Mouse (Mus musculus) left cerebral cortex, postnatal 36 days (tissue): ENCODE data around the gene Slit1. TPM values are rescaled to one million over a fixed set of nuclear protein-coding genes. Genes with fewer than 3 reads are reported as not detected.

Source experiments
- DNase-seq, 2 experiments: peaks; one replicate each; pipeline ENCODE4 v3.0.0; 2021 to 2022; ENCODE audit warnings: low spot score in 2 of 2, mixed read lengths in 1 of 2
- intact Hi-C: fragments of 180-260 bp; cut with DNase I; formaldehyde crosslinking; loops from one replicate; pipeline ENCODE4 v1.15.1; 2025
- total RNA-seq, 2 experiments: library from RNA; stranded (reverse); gene quantifications; 2 replicates each; pipeline ENCODE4 v1.2.3; 2021

Gene Slit1
- total RNA-seq, 2 experiments from 2014 or later, result 47.8 to 59.1 TPM

GRCm38 (mm10) chr19:41663506-41664242 lies 79.8 kb downstream of the Slit1 start:
- intact Hi-C loops, result no loop called here

GRCm38 (mm10) chr19:41661466-41661865 lies 82.0 kb downstream of the Slit1 start:
- DNase-seq, result peak in 1 of 2 experiments; percentile 51
- intact Hi-C loops, result no loop called here

More at GRCm38 (mm10) chr19:41663506-41664242, 79.8 kb downstream of the Slit1 start:
- no peak for DNase-seq

DNA sequence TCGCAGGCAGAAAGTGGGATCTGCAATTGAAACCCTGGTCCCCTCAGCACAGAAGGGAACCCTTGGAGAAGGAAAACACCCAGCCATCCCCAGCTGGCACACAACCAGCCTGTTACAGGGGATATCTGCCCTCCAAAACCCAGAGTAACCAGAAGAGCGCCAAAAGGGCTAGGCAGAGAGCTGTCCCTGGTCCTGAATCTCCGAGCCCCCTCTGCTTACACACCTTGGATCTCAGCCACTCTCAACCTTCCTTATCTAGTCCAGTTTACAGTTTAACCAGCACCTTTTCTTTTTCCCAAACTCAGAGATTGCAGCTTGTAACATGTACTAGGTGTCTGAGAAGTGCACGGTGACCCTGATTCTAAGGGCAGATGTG lies 82.5 kb downstream of the Slit1 start:
- intact Hi-C loops, result no loop called here
- no peak for DNase-seq

GRCm38 (mm10) chr19:41660294-41660998 lies 83.0 kb downstream of the Slit1 start:
- DNase-seq, result peak; percentile 48 to 70
- intact Hi-C loops, result no loop called here

GRCm38 (mm10) chr19:41657446-41657845 lies 86.0 kb downstream of the Slit1 start:
- intact Hi-C loops, result loop anchor here (2.0 to 5.0 kb wide), 2 partner anchors 39 to 85 kb away; partner anchors contain the start of gene Slit1
- DNase-seq, result no peak

DNA sequence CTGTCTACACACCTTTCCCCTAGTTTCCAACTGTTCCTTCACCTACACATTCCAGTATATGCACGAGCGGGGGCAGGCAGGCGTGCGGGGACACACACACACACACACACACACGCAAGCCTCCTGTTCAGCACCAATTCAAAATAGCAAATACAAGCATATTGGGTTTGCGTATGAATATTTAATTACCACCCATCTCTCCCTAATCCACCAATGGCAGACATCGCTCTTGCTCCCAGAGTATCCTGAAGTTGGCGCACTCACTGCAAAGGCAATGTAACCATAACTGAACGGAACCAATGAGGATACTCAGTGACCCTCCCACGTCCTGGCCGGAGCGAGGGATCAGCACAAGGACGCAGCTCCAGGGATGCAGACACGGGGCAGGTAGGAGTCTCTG lies 86.8 kb downstream of the Slit1 start:
- intact Hi-C loops, result loop anchor here (2.0 to 5.0 kb wide), 2 partner anchors 40 to 86 kb away; partner anchors contain the start of gene Slit1
- peak in 1 of 2 experiments; percentile 16 for DNase-seq

DNA sequence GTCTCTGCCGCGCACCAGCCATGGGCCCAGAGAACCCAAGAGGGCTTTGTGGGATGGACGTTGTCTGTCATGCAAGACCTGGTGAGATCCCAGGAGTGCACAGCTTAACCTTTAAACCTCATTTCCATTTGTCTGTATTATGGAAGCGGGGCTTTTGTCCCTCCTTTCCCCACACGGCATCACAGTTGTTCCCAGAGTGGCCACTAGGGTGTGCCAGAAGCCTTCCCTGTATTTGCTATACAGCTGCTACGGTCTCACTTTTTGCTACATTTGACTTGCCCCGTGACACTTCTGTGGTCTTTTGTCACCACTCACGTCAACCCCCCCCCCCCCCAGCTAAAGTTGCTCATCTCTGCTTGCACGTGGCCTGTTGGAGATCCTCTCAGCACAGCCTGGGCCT lies 87.5 kb downstream of the Slit1 start:
- intact Hi-C loops, result loop anchor here (2.0 to 5.0 kb wide), 2 partner anchors 41 to 86 kb away; partner anchors contain the start of gene Slit1
- peak; percentile 69 to 75 for DNase-seq

- DNase-seq, result no peak
- intact Hi-C loops, result loop anchor here (5.0 kb wide), 1 partner anchor 87 kb away; the partner anchor contains the start of gene Slit1
Measured at GRCm38 (mm10) chr19:41655089-41655783, 88.2 kb downstream of the Slit1 start.

GRCm38 (mm10) chr19:41651967-41652366 lies 91.5 kb downstream of the Slit1 start:
- intact Hi-C loops, result no loop called here
- no peak for DNase-seq

- intact Hi-C loops, result no loop called here
- DNase-seq, result peak in 1 of 2 experiments; percentile 31
Measured at GRCm38 (mm10) chr19:41649394-41649793, 94.1 kb downstream of the Slit1 start.

DNA sequence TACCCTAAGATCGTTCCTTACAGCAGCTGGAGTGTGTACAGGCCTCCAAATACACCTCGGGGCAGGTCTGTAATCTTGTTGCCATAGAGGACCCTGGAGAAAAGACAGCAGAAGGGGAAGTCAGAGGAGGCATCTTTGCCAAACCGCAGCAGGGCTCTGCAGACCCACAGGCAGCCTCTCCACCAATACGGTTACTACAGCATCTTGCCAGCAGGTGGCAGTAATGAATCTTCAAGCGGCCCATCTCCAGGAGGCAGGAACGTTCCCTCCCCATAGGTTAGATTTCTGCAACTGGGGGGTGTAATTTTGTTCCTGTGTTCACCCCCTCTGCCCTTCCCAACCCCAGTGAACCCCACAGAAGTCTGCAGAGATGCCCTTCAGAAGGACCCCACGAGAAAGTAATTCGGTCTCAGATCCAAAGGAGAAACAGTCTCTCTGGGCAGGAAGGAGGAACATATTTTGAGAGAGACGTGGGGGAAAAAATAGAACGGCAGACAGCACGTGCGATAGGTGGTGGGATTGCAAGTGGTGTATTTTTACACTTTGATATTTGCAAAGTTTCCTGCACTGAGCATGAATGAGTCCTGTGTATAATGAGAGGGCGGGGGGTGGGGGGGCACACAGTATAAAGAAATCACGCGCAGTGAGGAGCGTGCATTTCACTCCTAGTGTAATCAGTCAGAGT lies 96.4 kb downstream of the Slit1 start:
- peak; percentile 80 to 82 for DNase-seq
- intact Hi-C loops, result loop anchor here (2.0 kb wide), 1 partner anchor 116 kb away; no protein-coding TSS in a partner anchor

- intact Hi-C loops, result no loop called here
- no peak for DNase-seq
Measured at GRCm38 (mm10) chr19:41643010-41643409, 100.5 kb downstream of the Slit1 start.

DNA sequence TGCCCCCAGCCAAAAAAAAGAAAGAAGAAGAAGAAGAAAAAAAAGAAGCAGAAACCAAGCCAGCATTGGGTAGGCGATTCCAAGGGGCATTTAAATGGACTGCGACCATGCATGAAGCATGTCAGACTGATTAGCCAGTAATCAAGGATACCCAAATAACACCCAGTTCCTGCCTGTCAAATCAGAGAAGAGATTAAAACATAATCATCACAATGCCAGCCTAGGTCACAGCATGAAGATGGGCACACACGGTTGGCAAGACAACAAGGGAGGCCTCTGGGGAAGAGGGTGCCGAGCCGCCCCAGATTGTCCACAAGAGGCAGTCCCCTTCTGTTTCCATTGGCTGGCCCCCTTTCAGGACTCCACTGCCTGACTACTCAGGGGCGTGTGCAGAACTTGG lies 108.5 kb downstream of the Slit1 start:
- intact Hi-C loops, result no loop called here
- DNase-seq, result no peak

- DNase-seq, result no peak
- intact Hi-C loops, result no loop called here
Measured at GRCm38 (mm10) chr19:41634099-41634498, 109.4 kb downstream of the Slit1 start.

DNA sequence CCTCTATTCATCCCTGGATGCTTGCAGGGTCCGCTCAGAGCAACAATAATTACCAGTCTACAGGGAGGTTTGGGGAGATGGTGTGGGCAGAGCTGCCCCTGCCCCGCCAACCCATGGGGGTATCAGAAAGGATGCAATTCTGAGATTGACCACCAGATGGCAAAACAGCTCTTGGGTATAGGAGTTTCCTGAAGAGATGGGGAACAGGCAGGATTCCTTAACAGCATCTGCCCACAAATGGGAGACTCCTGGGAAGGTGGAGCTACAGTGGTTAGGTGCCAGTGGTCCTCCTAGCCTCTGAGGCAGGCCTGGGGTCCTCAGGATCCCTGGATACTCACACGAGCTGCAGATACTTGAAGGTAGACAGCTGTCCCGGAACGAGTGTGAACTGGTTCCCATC lies 113.9 kb downstream of the Slit1 start:
- intact Hi-C loops, result loop anchor here (1.0 kb wide), 1 partner anchor 135 kb away; no protein-coding TSS in a partner anchor
- DNase-seq, result no peak

GRCm38 (mm10) chr19:41628970-41629369 lies 114.5 kb downstream of the Slit1 start:
- intact Hi-C loops, result loop anchor here (1.0 kb wide), 1 partner anchor 135 kb away; no protein-coding TSS in a partner anchor

DNA sequence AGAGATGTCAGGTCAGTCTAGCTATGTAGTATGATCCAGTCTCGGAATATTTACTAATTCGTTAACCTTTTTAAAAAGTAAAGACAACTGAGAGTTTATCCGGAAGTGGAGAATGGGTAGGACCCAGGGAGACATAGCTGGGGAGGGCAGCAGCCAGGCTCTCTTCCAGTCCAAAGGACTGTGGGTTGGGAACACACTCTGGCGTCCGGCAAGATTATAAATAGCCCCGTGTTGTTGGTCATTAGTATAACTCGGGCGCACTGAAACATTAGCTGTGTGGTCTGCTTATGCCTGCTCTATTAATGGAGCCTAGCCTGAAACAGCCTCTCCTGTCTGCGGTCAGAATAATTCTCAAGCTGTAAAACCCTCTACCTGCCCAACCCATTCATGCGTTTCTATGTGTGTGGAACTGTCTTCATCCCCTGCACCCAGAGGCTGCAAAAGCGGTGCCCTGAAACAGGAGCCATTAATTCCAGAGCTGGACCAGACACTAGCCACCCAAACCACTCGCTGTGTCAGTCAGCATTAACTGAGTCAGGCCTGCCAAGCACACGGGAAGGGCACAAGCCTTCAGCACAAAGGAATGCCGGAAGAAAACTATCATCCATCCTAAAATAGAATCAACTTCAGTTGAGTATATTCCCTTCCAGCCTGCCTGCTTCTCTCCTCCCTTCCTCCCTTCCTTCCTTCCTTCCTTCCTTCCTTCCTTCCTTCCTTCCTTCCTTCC lies 122.9 kb downstream of the Slit1 start:
- DNase-seq, result no peak
- intact Hi-C loops, result no loop called here

More at GRCm38 (mm10) chr19:41628970-41629369, 114.5 kb downstream of the Slit1 start:
- no peak for DNase-seq

DNA sequence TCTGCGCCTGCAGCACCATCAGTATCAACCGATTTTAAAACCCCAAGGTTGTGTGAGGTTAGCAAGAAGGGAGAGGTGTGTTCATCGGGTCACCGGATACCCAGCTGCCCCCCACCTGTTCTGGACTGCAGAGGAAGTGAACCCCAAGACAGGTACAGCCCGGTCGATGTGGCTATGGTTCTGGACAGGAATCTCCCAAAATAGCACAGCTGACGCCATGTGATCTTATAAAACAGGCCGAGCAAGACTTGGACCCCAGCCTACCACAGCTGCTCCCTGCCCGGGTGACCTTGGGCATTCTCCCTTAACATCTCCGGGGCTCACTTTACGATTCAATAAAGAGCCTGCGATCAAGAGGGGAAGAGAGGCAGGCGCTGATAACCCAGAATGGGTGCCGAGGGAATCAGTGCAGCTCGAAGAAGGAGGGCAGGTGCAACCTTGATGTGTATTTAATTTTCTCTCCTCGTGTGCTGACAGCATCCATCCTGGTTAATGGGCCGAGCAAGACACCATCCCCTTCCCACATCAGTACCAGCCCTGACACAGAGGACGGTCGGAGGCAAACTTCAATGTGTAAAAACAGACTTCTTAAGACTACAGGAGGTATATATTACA lies 124.6 kb downstream of the Slit1 start:
- DNase-seq, result no peak
- intact Hi-C loops, result loop anchor here (10.0 kb wide), 1 partner anchor 304 kb away; no protein-coding TSS in a partner anchor
